Mouse (Mus musculus) liver, embryonic 14.5 days (tissue): ENCODE data around the gene Ugt1a2. TPM values are rescaled to one million over a fixed set of nuclear protein-coding genes. Genes with fewer than 3 reads are reported as not detected.

Experiments used
- ATAC-seq: fragments of 200-750 bp; cut with Nextera tagmentation; 2 replicates; pipeline ENCODE4 v1.8.0; 2017; ENCODE audit warnings: moderate number of reproducible peaks, mild to moderate bottlenecking, moderate library complexity; ENCODE audit not compliant: insufficient read depth
- DNase-seq, 3 experiments: peaks; one replicate each; pipeline ENCODE4 v3.0.0-alpha.2; 2012 to 2013; ENCODE audit warnings: low read depth in 3 of 3, low spot score in 3 of 3
- H3K27ac ChIP-seq: fragments of 300-500 bp; sonication (generic); 2 replicates; pipeline ENCODE4 v1.5.1; 2014; ENCODE audit warnings: moderate library complexity, mild to moderate bottlenecking, control low read depth, inconsistent platforms
- H3K27me3 ChIP-seq: fragments of 300-500 bp; sonication (generic); 2 replicates; pipeline ENCODE4 v1.6.1; 2014; ENCODE audit warnings: mild to moderate bottlenecking, low read length, moderate library complexity; ENCODE audit not compliant: control insufficient read depth, insufficient read depth
- H3K36me3 ChIP-seq: fragments of 300-500 bp; sonication (generic); replicated peaks from 2 replicates; pipeline ENCODE4 v1.6.1; 2014; ENCODE audit warnings: low read depth; ENCODE audit not compliant: control insufficient read depth, insufficient read depth
- H3K4me1 ChIP-seq, 2 experiments: fragments of 200-500 bp in 1 of 2; fragments of 300-500 bp in 1 of 2; sonication (generic) in 1 of 2; replicated peaks; 2 replicates each; pipeline ENCODE4 v1.6.1; 2012 to 2014; ENCODE audit warnings: antibody characterized with exemption in 1 of 2, inconsistent platforms in 1 of 2, low read length in 1 of 2; ENCODE audit not compliant: control insufficient read depth in 2 of 2, insufficient read depth in 2 of 2
- H3K4me2 ChIP-seq: fragments of 300-500 bp; sonication (generic); 2 replicates; pipeline ENCODE4 v1.6.1; 2014; ENCODE audit warnings: low read depth, mild to moderate bottlenecking, control low read depth, moderate library complexity
- H3K4me3 ChIP-seq, 2 experiments: fragments of 200-500 bp in 1 of 2; fragments of 300-500 bp in 1 of 2; sonication (generic) in 1 of 2; 2 replicates each; pipeline ENCODE4 v1.5.1; 2012 to 2014; ENCODE audit warnings: low read depth in 2 of 2, low read length in 2 of 2, mild to moderate bottlenecking in 2 of 2, control low read depth in 1 of 2, inconsistent platforms in 1 of 2, moderate library complexity in 1 of 2; ENCODE audit not compliant: insufficient read depth in 1 of 2
- H3K9ac ChIP-seq: fragments of 300-500 bp; sonication (generic); replicated peaks from 2 replicates; pipeline ENCODE4 v1.6.1; 2014; ENCODE audit warnings: mild to moderate bottlenecking, control low read depth, moderate library complexity
- H3K9me3 ChIP-seq: fragments of 300-500 bp; sonication (generic); 2 replicates; pipeline ENCODE4 v1.6.1; 2016; ENCODE audit warnings: low read length, mixed read lengths; ENCODE audit not compliant: control insufficient read depth
- CTCF ChIP-seq: IDR thresholded peaks from 2 replicates; pipeline ENCODE4 v1.5.1; 2016; ENCODE audit warnings: antibody characterized with exemption, low read depth, control low read depth
- EP300 ChIP-seq: IDR thresholded peaks from 2 replicates; pipeline ENCODE4 v1.6.1; 2016; ENCODE audit warnings: antibody characterized with exemption, low read depth
- WGBS: fragments of 180-500 bp; shearing (Covaris S2); extraction: QIAGEN DNeasy Blood & Tissue Kit; methylation state at CpG from one replicate; pipeline ENCODE4 v1.1.7; 2014; ENCODE audit not compliant: insufficient replicate concordance; 5-methylcytosine and 5-hydroxymethylcytosine counted together
- polyA plus RNA-seq, 2 experiments: library from polyadenylated mRNA; depleted of rRNA in 1 of 2; stranded (reverse) in 1 of 2; unstranded in 1 of 2; fragments of >200 nt; fragmentation: Nextera tagmentation in 1 of 2; extraction: Ambion mirVana in 1 of 2; gene quantifications; 2 replicates each; pipeline versions ENCODE4 v1.2.1 to v1.2.3; 2012 to 2014

The Ugt1a2 gene
- polyA plus RNA-seq, 2 experiments, result 0.02 TPM; not detected in 1

DNA sequence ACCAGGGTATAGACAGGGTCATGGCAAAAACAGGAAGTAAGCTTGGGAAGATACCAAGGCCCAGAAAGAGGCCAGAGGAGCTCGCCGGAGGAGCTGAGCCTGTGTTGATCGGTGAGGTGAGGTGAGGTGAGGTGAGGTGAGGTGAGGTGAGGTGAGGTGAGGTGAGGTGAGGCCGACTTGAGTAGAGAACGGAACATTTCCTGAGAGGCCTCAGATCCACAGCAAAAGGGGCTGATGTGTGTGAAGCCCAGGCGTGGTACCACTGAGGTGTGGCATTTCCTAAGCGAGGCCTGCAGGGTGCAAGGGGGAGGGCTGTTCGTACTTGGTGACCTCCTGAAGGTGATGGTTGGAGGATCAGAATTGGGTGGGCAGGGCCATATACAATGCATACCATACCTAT, 52.7 kb downstream of the Ugt1a2 start:
- H3K9ac ChIP-seq, result no peak overlapping the region
- no peaks in the 10 kb centered on the region for H3K27me3 ChIP-seq
- H3K4me1 ChIP-seq, result peaks cover 0 to 2% of the 10 kb centered on the region in 2 experiments; a peak in 1 of 4 replicates
- TF ChIP-seq CTCF (no peak), EP300 (no peak)
- no peak overlapping the region for H3K4me3 ChIP-seq
- no peak overlapping the region for H3K27ac ChIP-seq
- ATAC-seq (no peak), DNase-seq (no peak)
- no peaks in the 10 kb centered on the region; the same call in 1 of the 2 replicates for H3K9me3 ChIP-seq
- 55% methylated on average over 8 of the region's 8 CpGs for WGBS
- H3K4me2 ChIP-seq, result no peak overlapping the region
- H3K36me3 ChIP-seq, result no peaks in the 10 kb centered on the region

DNA sequence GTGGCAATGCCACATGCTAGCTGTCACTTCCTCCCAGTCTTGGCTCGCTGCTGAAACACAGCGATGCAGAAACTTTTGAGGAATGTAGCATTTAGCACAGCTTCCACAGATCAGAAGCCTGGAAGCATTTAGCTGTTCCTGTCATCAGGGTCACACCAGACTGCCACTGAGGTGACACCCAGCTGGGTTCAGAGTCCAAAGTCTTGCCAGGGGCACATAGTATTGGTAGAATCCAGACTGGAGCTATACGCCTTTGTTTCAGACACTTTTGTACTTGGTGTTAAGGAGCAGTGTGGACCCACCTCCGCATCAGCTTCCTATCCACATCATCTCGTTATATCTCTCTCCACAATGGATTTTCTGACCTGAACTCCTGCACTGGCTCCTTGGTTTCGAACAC, 53.1 kb downstream of the Ugt1a2 start:
- no peaks in the 10 kb centered on the region for H3K27me3 ChIP-seq
- ATAC-seq (peak; percentile 7; the same call in 1 of the 2 replicates), DNase-seq (no peak)
- H3K27ac ChIP-seq, result no peak overlapping the region
- 57% methylated on average over 6 of the region's 6 CpGs for WGBS
- no peaks in the 10 kb centered on the region for H3K36me3 ChIP-seq
- H3K4me3 ChIP-seq, result no peak overlapping the region
- no peaks in the 10 kb centered on the region; the same call in 1 of the 2 replicates for H3K9me3 ChIP-seq
- no peak overlapping the region for H3K9ac ChIP-seq
- TF ChIP-seq CTCF (no peak), EP300 (no peak)
- peaks cover 0 to 2% of the 10 kb centered on the region in 2 experiments; a peak in 1 of 4 replicates for H3K4me1 ChIP-seq
- no peak overlapping the region for H3K4me2 ChIP-seq

- DNase-seq (no peak), ATAC-seq (no peak)
- H3K4me3 ChIP-seq, result no peak overlapping the region
- no peak overlapping the region for H3K4me2 ChIP-seq
- H3K27ac ChIP-seq, result no peak overlapping the region
- no peaks in the 10 kb centered on the region for H3K36me3 ChIP-seq
- H3K27me3 ChIP-seq, result no peaks in the 10 kb centered on the region
- H3K9me3 ChIP-seq, result no peaks in the 10 kb centered on the region; the same call in 1 of the 2 replicates
- peaks cover under 1 to 12% of the 10 kb centered on the region in 2 experiments; a peak in 2 of 4 replicates for H3K4me1 ChIP-seq
- WGBS, result 62% methylated on average over 12 of the region's 12 CpGs
- no peak for TF ChIP-seq CTCF
- TF ChIP-seq EP300, result no peak
- no peak overlapping the region for H3K9ac ChIP-seq
Observed at GRCm38 (mm10) chr1:88254793-88255465, 54.5 kb downstream of the Ugt1a2 start.

GRCm38 (mm10) chr1:88255466-88255857, 55.1 kb downstream of the Ugt1a2 start:
- Histone ChIP-seq H3K4me3 (no peak overlapping the region), H3K9ac (no peak overlapping the region), H3K36me3 (no peaks in the 10 kb centered on the region), H3K4me2 (no peak overlapping the region), H3K4me1 (peaks cover 6 to 17% of the 10 kb centered on the region in 2 experiments; a peak in 3 of 4 replicates), H3K27me3 (no peaks in the 10 kb centered on the region), H3K9me3 (no peaks in the 10 kb centered on the region; the same call in 1 of the 2 replicates), H3K27ac (no peak overlapping the region)
- TF ChIP-seq EP300, result no peak
- no peak for TF ChIP-seq CTCF
- ATAC-seq, result no peak
- no peak for DNase-seq
- 45% methylated on average over 2 of the region's 2 CpGs for WGBS

DNA sequence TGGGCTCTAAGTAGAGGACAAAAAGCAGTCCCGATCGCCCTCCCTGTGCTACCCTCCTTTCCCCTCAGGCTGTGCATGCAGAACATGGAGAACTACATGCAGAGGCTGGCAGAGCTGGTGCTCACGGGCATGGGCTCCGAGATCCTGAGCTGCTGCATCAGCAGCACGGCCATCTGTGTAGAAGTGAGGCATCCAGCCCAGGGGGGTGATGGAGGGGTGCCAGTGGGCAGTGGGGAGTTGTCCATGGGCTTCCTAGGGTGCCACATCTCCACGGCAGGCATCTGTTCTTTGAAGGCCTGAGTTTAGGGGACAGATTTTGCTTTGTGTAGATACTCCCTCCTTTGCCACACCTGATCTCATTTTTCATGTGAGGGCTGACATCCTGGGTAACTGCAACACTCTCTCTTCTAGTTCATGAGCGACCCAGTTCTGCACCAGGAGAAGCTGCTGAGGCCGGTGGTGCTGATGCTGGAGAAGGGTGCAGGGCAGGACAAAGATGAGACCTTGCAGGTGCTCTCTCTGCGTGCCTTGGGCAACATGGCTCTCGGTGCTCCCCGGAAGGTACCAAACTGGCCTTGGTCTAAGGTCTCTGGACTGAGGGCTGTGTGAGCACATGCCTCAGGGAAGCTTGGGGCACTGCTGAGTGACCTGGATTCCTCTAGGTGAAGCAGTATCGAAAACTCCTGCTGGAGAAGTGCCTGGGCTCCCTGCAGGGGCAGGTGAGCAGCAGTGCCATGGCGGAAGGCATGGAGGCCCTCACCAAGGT, 55.8 kb downstream of the Ugt1a2 start:
- H3K9ac ChIP-seq, result no peak overlapping the region
- no peak overlapping the region for H3K27ac ChIP-seq
- no peaks in the 10 kb centered on the region; the same call in 1 of the 2 replicates for H3K9me3 ChIP-seq
- no peak overlapping the region for H3K4me2 ChIP-seq
- 63% methylated on average over 13 of the region's 13 CpGs for WGBS
- H3K4me3 ChIP-seq, result no peak overlapping the region
- peaks cover 3% of the 10 kb centered on the region; the same call in 1 of the 2 replicates for H3K36me3 ChIP-seq
- TF ChIP-seq CTCF (no peak), EP300 (no peak)
- no peak for ATAC-seq
- no peaks in the 10 kb centered on the region for H3K27me3 ChIP-seq
- H3K4me1 ChIP-seq, result peaks cover 6 to 23% of the 10 kb centered on the region in 2 experiments; a peak in 3 of 4 replicates
- no peak for DNase-seq
